Mouse (Mus musculus) limb, embryonic 13.5 days (tissue): Measurements from ENCODE around the gene Peg10. TPM values are rescaled to one million over a fixed set of nuclear protein-coding genes. Genes with fewer than 3 reads are reported as not detected.
A peak's percentile ranks its signal among the peaks of the same experiment; 100 is the strongest.
"Not testable (repeated sequence)": the region's sequence is repeated elsewhere in the genome, so short reads cannot be mapped to it uniquely, and the experiment has no call there.

Source experiments
- ATAC-seq: fragments of 200-750 bp; cut with Nextera tagmentation; 2 replicates; pipeline ENCODE4 v1.8.0; 2017; ENCODE audit warnings: low read depth, moderate number of reproducible peaks, moderate TSS enrichment; ENCODE audit not compliant: low FRiP score
- H3K27ac ChIP-seq: fragments of 300-500 bp; sonication (generic); 2 replicates; pipeline ENCODE4 v1.5.1; 2015; ENCODE audit warnings: inconsistent platforms, mild to moderate bottlenecking, moderate library complexity
- H3K27me3 ChIP-seq: fragments of 300-500 bp; sonication (generic); 2 replicates; pipeline ENCODE4 v1.6.1; 2015; ENCODE audit warnings: mild to moderate bottlenecking, inconsistent platforms
- H3K36me3 ChIP-seq: fragments of 300-500 bp; sonication (generic); 2 replicates; pipeline ENCODE4 v1.6.1; 2015; ENCODE audit warnings: inconsistent platforms, mild to moderate bottlenecking, moderate library complexity
- H3K4me1 ChIP-seq: fragments of 300-500 bp; sonication (generic); 2 replicates; pipeline ENCODE4 v1.6.1; 2015; ENCODE audit warnings: inconsistent platforms
- H3K4me2 ChIP-seq: fragments of 300-500 bp; sonication (generic); replicated peaks from 2 replicates; pipeline ENCODE4 v1.6.1; 2015; ENCODE audit warnings: inconsistent platforms, mild to moderate bottlenecking, moderate library complexity
- H3K4me3 ChIP-seq: fragments of 300-500 bp; sonication (generic); 2 replicates; pipeline ENCODE4 v1.5.1; 2015; ENCODE audit warnings: moderate library complexity, mild to moderate bottlenecking, inconsistent platforms
- H3K9ac ChIP-seq: fragments of 300-500 bp; sonication (generic); 2 replicates; pipeline ENCODE4 v1.6.1; 2015; ENCODE audit warnings: mild to moderate bottlenecking, inconsistent platforms
- H3K9me3 ChIP-seq: fragments of 300-500 bp; sonication (generic); 2 replicates; pipeline ENCODE4 v1.6.1; 2016; ENCODE audit warnings: inconsistent platforms
- WGBS: fragments of 180-500 bp; shearing (Covaris S2); methylation state at CpG from one replicate; pipeline ENCODE4 v1.1.7; 2015; 5-methylcytosine and 5-hydroxymethylcytosine counted together
- polyA plus RNA-seq: library from polyadenylated mRNA; unstranded; fragments of >200 nt; fragmentation: Nextera tagmentation; extraction: Ambion mirVana; gene quantifications from 2 replicates; pipeline ENCODE4 v1.2.1, GENCODE M21; 2015

The Peg10 gene
- polyA plus RNA-seq, 1 experiment from 2014 or later: 11.8 TPM

GRCm38 (mm10) chr6:4754286-4754685 is 7.2 kb downstream of the Peg10 start:
- Histone ChIP-seq H3K4me1 (0 out of 2 replicates have a peak, but pooled peaks cover 5% of the 10 kb centered on the region), H3K9ac (no peak overlapping the region), H3K4me3 (no peak overlapping the region), H3K36me3 (peaks cover 33% of the 10 kb centered on the region), H3K9me3 (peaks cover 21% of the 10 kb centered on the region), H3K4me2 (no peak overlapping the region), H3K27ac (no peak overlapping the region), H3K27me3 (no peaks in the 10 kb centered on the region)
- no peak for ATAC-seq
- WGBS: 94% methylated on average over 10 of the region's 10 CpGs

- Histone ChIP-seq H3K27ac (no peak overlapping the region), H3K27me3 (no peaks in the 10 kb centered on the region), H3K36me3 (peaks cover 33% of the 10 kb centered on the region), H3K9me3 (peaks cover 21% of the 10 kb centered on the region), H3K4me1 (0 out of 2 replicates have a peak, but pooled peaks cover 5% of the 10 kb centered on the region), H3K9ac (no peak overlapping the region), H3K4me3 (no peak overlapping the region), H3K4me2 (no peak overlapping the region)
- 90% methylated on average over 16 of the region's 16 CpGs for WGBS
- ATAC-seq: no peak
Observed at GRCm38 (mm10) chr6:4754886-4755285, 7.8 kb downstream of the Peg10 start.

DNA sequence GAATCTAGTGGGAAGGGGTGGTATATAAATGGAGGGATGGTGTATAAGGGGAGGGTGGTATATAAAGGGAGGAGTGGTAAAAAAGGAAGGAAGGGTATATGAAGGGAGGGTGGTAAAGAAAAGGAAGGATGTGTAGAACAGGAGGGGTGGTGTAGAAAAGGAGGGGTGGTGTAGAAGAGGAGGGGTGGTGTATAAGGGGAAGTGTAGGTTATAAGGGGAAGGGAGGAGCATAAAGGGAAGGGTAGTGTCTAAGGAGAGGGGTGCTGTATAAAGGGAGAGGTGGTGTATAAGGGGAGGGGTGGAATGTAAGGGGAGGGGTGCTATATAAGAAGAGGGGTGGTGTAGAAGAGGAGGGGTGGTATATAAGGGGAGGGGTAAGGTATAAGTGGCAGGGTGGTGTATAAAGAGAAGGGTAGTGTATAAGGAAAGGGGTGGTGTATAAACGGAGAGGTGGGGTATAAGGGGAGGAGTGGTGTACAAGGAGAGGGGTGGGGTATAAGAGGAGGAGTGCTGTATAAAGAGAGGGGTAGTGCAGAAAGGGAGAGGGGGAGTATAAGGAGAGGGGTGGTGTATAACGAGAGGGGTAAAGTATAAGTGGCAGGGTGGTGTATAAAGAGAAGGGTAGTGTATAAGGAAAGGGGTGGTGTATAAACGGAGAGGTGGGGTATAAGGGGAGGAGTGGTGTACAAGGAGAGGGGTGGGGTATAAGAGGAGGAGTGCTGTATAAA is 14.5 kb downstream of the Peg10 start:
- H3K27me3 ChIP-seq, H3K9ac ChIP-seq, H3K4me1 ChIP-seq, H3K27ac ChIP-seq, H3K4me3 ChIP-seq, H3K4me2 ChIP-seq, H3K9me3 ChIP-seq, H3K36me3 ChIP-seq: not testable (repeated sequence)
- WGBS: 37% methylated on average over 3 of the region's 3 CpGs
- ATAC-seq: 0 out of 2 replicates have a peak, but pooled peaks have one; percentile 21

DNA sequence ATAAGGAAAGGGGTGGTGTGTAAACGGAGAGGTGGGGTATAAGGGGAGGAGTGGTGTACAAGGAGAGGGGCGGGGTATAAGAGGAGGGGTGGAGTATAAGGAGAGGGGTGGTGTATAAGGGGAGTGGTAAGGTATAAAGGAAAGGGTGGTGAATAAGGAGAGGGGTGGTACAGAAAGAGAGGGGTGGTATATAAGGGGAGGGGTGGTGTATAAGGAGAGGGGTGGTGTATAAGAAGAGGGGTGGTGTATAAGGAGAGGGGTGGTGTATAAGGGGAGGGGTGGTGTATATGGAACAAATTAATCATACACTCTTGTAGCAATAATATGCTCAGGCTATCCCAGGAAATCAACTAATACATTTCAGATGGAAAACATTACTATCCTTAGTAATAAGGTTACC is 15.1 kb downstream of the Peg10 start:
- ATAC-seq: peak; percentile 97
- no peak overlapping the region for H3K9ac ChIP-seq
- no peak overlapping the region for H3K27ac ChIP-seq
- peaks cover under 1% of the 10 kb centered on the region; the same call in 1 of the 2 replicates for H3K36me3 ChIP-seq
- H3K4me3 ChIP-seq: no peak overlapping the region
- H3K9me3 ChIP-seq: no peaks in the 10 kb centered on the region
- no peaks in the 10 kb centered on the region for H3K4me1 ChIP-seq
- WGBS: 42% methylated on average over 2 of the region's 2 CpGs
- no peak overlapping the region for H3K4me2 ChIP-seq
- no peaks in the 10 kb centered on the region for H3K27me3 ChIP-seq

- Histone ChIP-seq H3K36me3 (no peaks in the 10 kb centered on the region), H3K27me3 (no peaks in the 10 kb centered on the region), H3K9ac (no peak overlapping the region), H3K9me3 (no peaks in the 10 kb centered on the region), H3K27ac (no peak overlapping the region), H3K4me2 (no peak overlapping the region), H3K4me3 (no peak overlapping the region), H3K4me1 (peaks cover 10% of the 10 kb centered on the region)
- no peak for ATAC-seq
- WGBS: 90% methylated on average over 1 of the region's 1 CpGs
Observed at GRCm38 (mm10) chr6:4796281-4796680, 49.2 kb downstream of the Peg10 start.

DNA sequence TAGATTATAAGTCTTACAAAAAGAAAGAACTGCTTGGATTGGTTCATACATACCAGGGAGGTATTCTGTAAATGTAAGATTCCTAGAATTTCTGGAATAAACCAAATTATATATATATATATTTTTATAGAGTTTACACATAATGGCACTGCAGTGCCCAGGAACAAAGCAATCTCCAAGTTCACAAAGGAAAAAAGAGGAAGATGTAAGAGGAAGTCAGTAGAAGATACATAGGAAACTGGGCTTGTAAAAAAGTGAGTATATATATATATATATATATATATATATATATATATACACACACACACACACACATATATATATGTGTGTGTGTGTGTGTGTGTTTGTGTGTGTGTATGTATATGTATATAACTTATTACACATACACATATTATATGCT is 50.2 kb downstream of the Peg10 start:
- not testable (repeated sequence) for ATAC-seq, H3K4me2 ChIP-seq, H3K27ac ChIP-seq, H3K4me1 ChIP-seq, H3K9ac ChIP-seq, H3K4me3 ChIP-seq, H3K36me3 ChIP-seq, H3K9me3 ChIP-seq, H3K27me3 ChIP-seq

DNA sequence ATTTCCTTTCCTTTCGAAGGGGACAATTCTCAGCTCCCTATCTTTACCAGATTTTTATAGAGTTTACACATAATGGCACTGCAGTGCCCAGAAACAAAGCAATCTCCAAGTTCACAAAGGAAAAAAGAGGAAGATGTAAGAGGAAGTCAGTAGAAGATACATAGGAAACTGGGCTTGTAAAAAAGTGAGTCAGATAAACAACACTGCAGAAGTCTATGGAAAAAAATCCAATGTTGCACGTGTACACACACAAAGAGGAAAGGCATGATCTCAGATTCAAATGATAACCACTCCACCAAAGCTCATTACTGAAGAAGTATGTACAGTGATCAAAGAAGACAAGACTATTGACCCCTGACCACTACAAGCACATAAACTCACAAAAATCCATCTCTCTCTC is 51.3 kb downstream of the Peg10 start:
- no peak overlapping the region for H3K4me2 ChIP-seq
- H3K36me3 ChIP-seq: no peaks in the 10 kb centered on the region
- no peak overlapping the region for H3K9ac ChIP-seq
- no peak overlapping the region for H3K27ac ChIP-seq
- H3K4me1 ChIP-seq: peaks cover 4% of the 10 kb centered on the region
- ATAC-seq: no peak
- H3K9me3 ChIP-seq: no peaks in the 10 kb centered on the region
- 51% methylated on average over 2 of the region's 2 CpGs for WGBS
- no peaks in the 10 kb centered on the region for H3K27me3 ChIP-seq
- no peak overlapping the region for H3K4me3 ChIP-seq

GRCm38 (mm10) chr6:4799359-4799758 is 52.3 kb downstream of the Peg10 start:
- WGBS: 74% methylated on average over 2 of the region's 2 CpGs
- Histone ChIP-seq H3K9ac (no peak overlapping the region), H3K36me3 (no peaks in the 10 kb centered on the region), H3K27me3 (no peaks in the 10 kb centered on the region), H3K9me3 (no peaks in the 10 kb centered on the region), H3K4me2 (no peak overlapping the region), H3K4me1 (no peaks in the 10 kb centered on the region), H3K4me3 (no peak overlapping the region), H3K27ac (no peak overlapping the region)
- ATAC-seq: no peak

DNA sequence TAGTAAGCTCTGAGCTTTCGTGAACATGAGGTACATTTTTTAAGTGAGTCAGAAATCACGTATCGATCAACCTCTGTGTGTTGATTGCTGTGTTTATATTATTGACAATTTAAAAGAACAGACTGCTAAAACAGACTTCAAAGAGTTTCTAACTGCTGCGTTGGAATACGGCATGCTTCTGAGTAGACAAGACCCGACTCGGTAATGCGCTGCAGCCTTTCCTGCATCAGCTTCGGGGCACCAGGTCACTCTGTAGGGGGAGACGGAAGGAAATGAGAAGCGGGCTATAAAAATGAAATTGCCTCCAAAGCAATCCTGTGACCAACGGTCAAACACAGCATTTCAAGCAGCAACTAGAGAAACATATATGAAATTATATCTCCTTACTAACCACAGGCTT is 59.9 kb downstream of the Peg10 start:
- H3K9ac ChIP-seq: no peak overlapping the region
- 10% methylated on average over 12 of the region's 12 CpGs for WGBS
- no peak overlapping the region for H3K4me3 ChIP-seq
- H3K36me3 ChIP-seq: no peaks in the 10 kb centered on the region
- H3K27ac ChIP-seq: no peak overlapping the region
- ATAC-seq: no peak
- peaks cover 29% of the 10 kb centered on the region for H3K4me1 ChIP-seq
- H3K27me3 ChIP-seq: no peaks in the 10 kb centered on the region
- no peaks in the 10 kb centered on the region for H3K9me3 ChIP-seq
- H3K4me2 ChIP-seq: peak overlapping the region; percentile 38

Other genes starting within 250 kb of the Peg10 start
- 809 and 883 TPM in 2 replicates for gene Col1a2, start 242.5 kb upstream of the Peg10 start, polyA plus RNA-seq
- 38.6 and 40.3 TPM in 2 replicates for gene Casd1, start 146.5 kb upstream of the Peg10 start, polyA plus RNA-seq
- 77.7 and 78.6 TPM in 2 replicates for gene Sgce, start 99 bp upstream of the Peg10 start, polyA plus RNA-seq
- gene Ppp1r9a, start 155.6 kb downstream of the Peg10 start, polyA plus RNA-seq: 23.4 and 23.6 TPM in 2 replicates